Mouse (Mus musculus): ENCODE results near the gene Dera.
"Not testable (repeated sequence)": the region's sequence is repeated elsewhere in the genome, so short reads cannot be mapped to it uniquely, and the experiment has no call there.

Dera gene

GRCm38 (mm10) chr6:137754056-137754856 is at the start of gene Dera:
Dera (plus strand) TSS chr6:137754546.
- in situ Hi-C loops (cut with MboI): no loop called here

GRCm38 (mm10) chr6:137706209-137706608 is 48.1 kb upstream of the Dera start:
- in situ Hi-C loops (cut with MboI): no loop called here

GRCm38 (mm10) chr6:137708726-137709405 is 45.5 kb upstream of the Dera start:
- in situ Hi-C loops (cut with MboI): not testable (repeated sequence)

- in situ Hi-C loops (cut with MboI): no loop called here
Measured at GRCm38 (mm10) chr6:137710179-137711037, 43.9 kb upstream of the Dera start.

- in situ Hi-C loops (cut with MboI): no loop called here
Measured at GRCm38 (mm10) chr6:137712654-137713309, 41.6 kb upstream of the Dera start.

- in situ Hi-C loops (cut with MboI): no loop called here
Measured at GRCm38 (mm10) chr6:137713310-137713664, 41.1 kb upstream of the Dera start.

GRCm38 (mm10) chr6:137716802-137717201 is 37.5 kb upstream of the Dera start:
- in situ Hi-C loops (cut with MboI): no loop called here

- in situ Hi-C loops (cut with MboI): loop anchor here (10.0 kb wide), 1 partner anchor 258 kb away; no protein-coding TSS in a partner anchor
Measured at GRCm38 (mm10) chr6:137722220-137722931, 32.0 kb upstream of the Dera start.

GRCm38 (mm10) chr6:137723898-137724297 is 30.4 kb upstream of the Dera start:
- in situ Hi-C loops (cut with MboI): loop anchor here (10.0 kb wide), 1 partner anchor 259 kb away; no protein-coding TSS in a partner anchor

- in situ Hi-C loops (cut with MboI): no loop called here
Measured at GRCm38 (mm10) chr6:137734460-137734845, 19.9 kb upstream of the Dera start.

- in situ Hi-C loops (cut with MboI): no loop called here
Measured at GRCm38 (mm10) chr6:137734846-137735609, 19.3 kb upstream of the Dera start, which contains the start of gene Strap. Strap (plus strand) TSS chr6:137735078.

GRCm38 (mm10) chr6:137735671-137736238 is 18.6 kb upstream of the Dera start:
- in situ Hi-C loops (cut with MboI): no loop called here

- in situ Hi-C loops (cut with MboI): no loop called here
Measured at GRCm38 (mm10) chr6:137740972-137741371, 13.4 kb upstream of the Dera start.

- in situ Hi-C loops (cut with MboI): no loop called here
Measured at GRCm38 (mm10) chr6:137744700-137745099, 9.6 kb upstream of the Dera start.

GRCm38 (mm10) chr6:137747174-137747928 is 7.0 kb upstream of the Dera start:
- in situ Hi-C loops (cut with MboI): no loop called here

- in situ Hi-C loops (cut with MboI): no loop called here
Measured at GRCm38 (mm10) chr6:137751551-137752274, 2.6 kb upstream of the Dera start.

GRCm38 (mm10) chr6:137752275-137752655 is 2.1 kb upstream of the Dera start:
- in situ Hi-C loops (cut with MboI): no loop called here

GRCm38 (mm10) chr6:137754857-137755232 is 499 bp downstream of the Dera start:
- in situ Hi-C loops (cut with MboI): no loop called here

- in situ Hi-C loops (cut with MboI): no loop called here
Measured at GRCm38 (mm10) chr6:137756310-137756709, 2.0 kb downstream of the Dera start.
